Comparison of ENCODE assay signal across 10 mouse cellular contexts in genomic region chr7:81125215-81126175, GRCm38 (mm10). TPM values are rescaled to one million over a fixed set of nuclear protein-coding genes. Genes with fewer than 3 reads are reported as not detected.
DNase-seq lines count a peak whose midpoint lies in the region; ATAC-seq and TF ChIP-seq lines count a peak whose summit lies in the region.
"Had no signal": no experiment of that assay in that cellular context is flagged by ENCODE, and none has a peak within 500 bp of the region (broad histone marks: within the 10 kb centered on the region; RNA-seq: fewer than 3 reads in every experiment).

No protein-coding gene starts in this region.

- H3K9me3 ChIP-seq in kidney, embryonic 15.5 days (replicated peaks) = no peaks in the 10 kb centered on the region
- no peaks in the 10 kb centered on the region for H3K9me3 ChIP-seq in hindbrain, postnatal 0 days (ENCODE audit: low read length)
- no peaks in the 10 kb centered on the region for H3K9me3 ChIP-seq in midbrain, embryonic 15.5 days
- H3K9me3 ChIP-seq: heart, embryonic 15.5 days had no signal

- no peak overlapping the region for H3K4me3 ChIP-seq in kidney, embryonic 15.5 days (replicated peaks)
- no peak overlapping the region for H3K4me3 ChIP-seq in hindbrain, postnatal 0 days (ENCODE audit: low read length)
- H3K4me3 ChIP-seq in midbrain, embryonic 15.5 days = no peak overlapping the region
- H3K4me3 ChIP-seq: heart, embryonic 15.5 days; limb, embryonic 12.5 days had no signal

- DNase-seq in cerebellum, postnatal 10 days = peak; percentile 53 to 58
- DNase-seq in cerebellum, adult 11 months = no peak
- DNase-seq in kidney, postnatal 14 days = no peak
- peak; percentile 56 for DNase-seq in hindbrain, postnatal 0 days (ENCODE audit: low spot score)
- no peak for DNase-seq in ovary, postnatal 10 days (ENCODE audit: low spot score)
- no peak for DNase-seq in frontal cortex, postnatal 14 days (ENCODE audit: low spot score in 2 of 2)

- TF ChIP-seq CTCF in hindbrain, postnatal 0 days (IDR thresholded peaks at IDR 0.05; ENCODE audit: low read depth) = no peak

- no peaks in the 10 kb centered on the region for H3K27me3 ChIP-seq in kidney, embryonic 15.5 days
- H3K27me3 ChIP-seq in hindbrain, postnatal 0 days (ENCODE audit: insufficient read depth, low read length) = no peaks in the 10 kb centered on the region
- no peaks in the 10 kb centered on the region for H3K27me3 ChIP-seq in midbrain, embryonic 15.5 days (replicated peaks)
- H3K27me3 ChIP-seq: heart, embryonic 15.5 days; limb, embryonic 12.5 days had no signal

- H3K9ac ChIP-seq in kidney, embryonic 15.5 days = no peak overlapping the region
- H3K9ac ChIP-seq in hindbrain, postnatal 0 days (replicated peaks; ENCODE audit: low read length) = no peak overlapping the region
- no peak overlapping the region for H3K9ac ChIP-seq in midbrain, embryonic 15.5 days
- H3K9ac ChIP-seq: heart, embryonic 15.5 days; limb, embryonic 12.5 days had no signal

- no peak overlapping the region for H3K27ac ChIP-seq in kidney, embryonic 15.5 days
- peak overlapping the region; percentile 27; the same call in 1 of the 2 replicates for H3K27ac ChIP-seq in hindbrain, postnatal 0 days
- 0 out of 2 replicates have a peak overlapping the region, but pooled peaks have one; percentile 12 for H3K27ac ChIP-seq in midbrain, embryonic 15.5 days
- H3K27ac ChIP-seq: heart, embryonic 15.5 days; limb, embryonic 12.5 days had no signal

- WGBS in kidney, embryonic 15.5 days = 44% methylated on average over 10 of the region's 10 CpGs
- 50% methylated on average over 10 of the region's 10 CpGs for WGBS in hindbrain, postnatal 0 days
- WGBS in midbrain, embryonic 15.5 days = 70% methylated on average over 10 of the region's 10 CpGs

- 0 out of 2 replicates have a peak, but pooled peaks have one; percentile 31 for ATAC-seq in kidney, embryonic 15.5 days (replicated peaks; ENCODE audit: low FRiP score)
- ATAC-seq in hindbrain, postnatal 0 days = peak; percentile 82
- peak; percentile 86 for ATAC-seq in midbrain, embryonic 15.5 days (replicated peaks)

- H3K36me3 ChIP-seq in kidney, embryonic 15.5 days = no peaks in the 10 kb centered on the region
- no peaks in the 10 kb centered on the region for H3K36me3 ChIP-seq in hindbrain, postnatal 0 days (ENCODE audit: insufficient read depth, low read length)
- H3K36me3 ChIP-seq in midbrain, embryonic 15.5 days (replicated peaks) = no peaks in the 10 kb centered on the region
- H3K36me3 ChIP-seq: heart, embryonic 15.5 days; limb, embryonic 12.5 days had no signal

- peaks cover 25% of the 10 kb centered on the region for H3K4me1 ChIP-seq in kidney, embryonic 15.5 days
- H3K4me1 ChIP-seq in hindbrain, postnatal 0 days (ENCODE audit: insufficient read depth, low read length) = 0 out of 2 replicates have a peak, but pooled peaks cover 4% of the 10 kb centered on the region
- no peaks in the 10 kb centered on the region for H3K4me1 ChIP-seq in midbrain, embryonic 15.5 days

- no peak overlapping the region for H3K4me2 ChIP-seq in kidney, embryonic 15.5 days
- no peak overlapping the region for H3K4me2 ChIP-seq in hindbrain, postnatal 0 days (ENCODE audit: low read depth, low read length)
- no peak overlapping the region for H3K4me2 ChIP-seq in midbrain, embryonic 15.5 days
- H3K4me2 ChIP-seq: heart, embryonic 15.5 days; limb, embryonic 12.5 days had no signal

RNA-seq across cellular contexts. Expression of gene Slc28a1, which starts 10.9 kb away (rescaled TPM):
- 0.13 and 0.49 TPM in 2 replicates for polyA plus RNA-seq in kidney, embryonic 15.5 days (2015; fragmentation: Nextera tagmentation; extraction: Ambion mirVana)
- 0.29 and 0.47 TPM in 2 replicates for total RNA-seq in hindbrain, postnatal 0 days (2014; rRNA removed)
- polyA plus RNA-seq in hindbrain, postnatal 0 days (2015; fragmentation: Nextera tagmentation; extraction: Ambion mirVana) = 0.08 and 0.10 TPM in 2 replicates
- not detected in 2 replicates for polyA plus RNA-seq in midbrain, embryonic 15.5 days (2015; fragmentation: Nextera tagmentation; extraction: Ambion mirVana)
- polyA plus RNA-seq: limb, embryonic 12.5 days had no signal

Comparison
In these comparisons a context has a peak if more than half of its experiments do, and no peak if none do; other contexts are left out.
1. DNase-seq: peak in cerebellum, postnatal 10 days (2 of 2) and hindbrain, postnatal 0 days (single experiment); none in cerebellum, adult 11 months (single experiment), kidney, postnatal 14 days (single experiment), ovary, postnatal 10 days (single experiment) and frontal cortex, postnatal 14 days (0 of 2).
2. ATAC-seq: peak in every context shown above with its lines; median percentile 86 in midbrain, embryonic 15.5 days; 82 in hindbrain, postnatal 0 days; 31 in kidney, embryonic 15.5 days.